Mouse (Mus musculus) hindbrain, embryonic 12.5 days (tissue): ENCODE results near the gene Suco. TPM values are rescaled to one million over a fixed set of nuclear protein-coding genes. Genes with fewer than 3 reads are reported as not detected.

ENCODE experiments used
- ATAC-seq: fragments of 200-750 bp; cut with Nextera tagmentation; 2 replicates; pipeline ENCODE4 v1.8.0; 2017; ENCODE audit warnings: moderate TSS enrichment; ENCODE audit not compliant: low FRiP score
- H3K27ac ChIP-seq: fragments of 300-500 bp; sonication (generic); 2 replicates; pipeline ENCODE4 v1.5.1; 2016; ENCODE audit warnings: mild to moderate bottlenecking
- H3K27me3 ChIP-seq: fragments of 300-500 bp; sonication (generic); 2 replicates; pipeline ENCODE4 v1.6.1; 2016; ENCODE audit warnings: mild to moderate bottlenecking
- H3K36me3 ChIP-seq: fragments of 300-500 bp; sonication (generic); 2 replicates; pipeline ENCODE4 v1.6.1; 2016; ENCODE audit warnings: mild to moderate bottlenecking
- H3K4me1 ChIP-seq: fragments of 300-500 bp; sonication (generic); 2 replicates; pipeline ENCODE4 v1.6.1; 2016
- H3K4me2 ChIP-seq: fragments of 300-500 bp; sonication (generic); replicated peaks from 2 replicates; pipeline ENCODE4 v1.6.1; 2016; ENCODE audit warnings: mild to moderate bottlenecking
- H3K4me3 ChIP-seq: fragments of 300-500 bp; sonication (generic); 2 replicates; pipeline ENCODE4 v1.5.1; 2016; ENCODE audit warnings: mild to moderate bottlenecking
- H3K9ac ChIP-seq: fragments of 300-500 bp; sonication (generic); 2 replicates; pipeline ENCODE4 v1.6.1; 2016; ENCODE audit warnings: mild to moderate bottlenecking, moderate library complexity
- H3K9me3 ChIP-seq: fragments of 300-500 bp; sonication (generic); replicated peaks from 2 replicates; pipeline ENCODE4 v1.6.1; 2016; ENCODE audit warnings: mild to moderate bottlenecking
- WGBS: fragments of 180-500 bp; shearing (Covaris S2); methylation state at CpG from one replicate; pipeline ENCODE4 v1.1.7; 2016; 5-methylcytosine and 5-hydroxymethylcytosine counted together
- polyA plus RNA-seq: library from polyadenylated mRNA; unstranded; fragments of >200 nt; fragmentation: Nextera tagmentation; extraction: Ambion mirVana; gene quantifications from 2 replicates; pipeline ENCODE4 v1.2.1, GENCODE M21; 2016

Suco gene
- polyA plus RNA-seq, 1 experiment from 2014 or later, result 39.4 TPM

DNA sequence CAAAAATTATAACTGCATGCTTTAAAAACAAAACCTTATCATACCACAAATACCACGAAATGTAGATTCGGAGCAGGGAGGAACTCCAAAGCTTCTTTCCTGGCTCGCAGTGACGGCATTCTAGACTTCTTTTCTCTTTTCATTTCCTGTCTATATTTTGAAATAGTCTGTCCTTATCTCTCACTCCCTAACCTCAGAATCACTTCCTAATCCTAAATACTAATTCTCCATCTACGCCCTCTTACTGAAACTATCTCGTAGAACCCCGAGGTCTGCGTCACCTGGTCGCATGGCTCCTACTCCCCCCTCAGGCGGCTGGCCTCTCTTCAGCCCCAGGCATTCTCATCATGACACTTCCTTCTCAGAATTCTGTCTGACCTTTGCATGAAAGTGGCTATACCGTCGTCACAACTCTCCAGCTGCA lies 109.4 kb downstream of the Suco start:
- no peak for ATAC-seq
- no peak overlapping the region for H3K9ac ChIP-seq
- H3K4me2 ChIP-seq, result no peak overlapping the region
- no peaks in the 10 kb centered on the region for H3K27me3 ChIP-seq
- H3K4me3 ChIP-seq, result no peak overlapping the region
- H3K27ac ChIP-seq, result no peak overlapping the region
- no peaks in the 10 kb centered on the region for H3K9me3 ChIP-seq
- H3K36me3 ChIP-seq, result no peaks in the 10 kb centered on the region
- no peaks in the 10 kb centered on the region for H3K4me1 ChIP-seq
- WGBS, result 69% methylated on average over 12 of the region's 12 CpGs

DNA sequence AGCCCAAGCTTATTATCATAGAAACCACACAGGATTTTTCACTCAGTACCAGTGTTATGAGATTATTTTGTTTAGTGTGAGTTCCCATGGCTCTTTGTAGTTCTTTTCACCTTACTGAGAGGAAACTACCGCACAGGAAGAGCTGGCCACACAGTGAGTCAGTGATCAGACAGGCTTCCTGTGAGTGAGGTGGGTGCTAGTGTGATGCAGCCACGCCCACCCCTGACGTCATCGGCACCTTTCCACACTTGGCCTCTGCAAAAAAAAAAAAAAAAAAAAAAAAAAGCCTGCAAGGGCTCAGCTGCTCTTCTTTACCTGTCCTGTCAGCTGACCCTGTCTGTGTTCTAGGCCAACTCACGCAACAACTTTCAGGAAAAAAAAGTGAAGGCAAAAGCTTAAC lies 109.8 kb downstream of the Suco start:
- Histone ChIP-seq H3K27ac (no peak overlapping the region), H3K4me2 (no peak overlapping the region), H3K27me3 (no peaks in the 10 kb centered on the region), H3K4me1 (no peaks in the 10 kb centered on the region), H3K9ac (no peak overlapping the region), H3K9me3 (no peaks in the 10 kb centered on the region), H3K4me3 (no peak overlapping the region), H3K36me3 (no peaks in the 10 kb centered on the region)
- 50% methylated on average over 5 of the region's 5 CpGs for WGBS
- no peak for ATAC-seq

Other genes with a start within 250 kb of the Suco start
- gene Fasl, start 88.2 kb downstream of the Suco start, polyA plus RNA-seq, result 0.20 and 0.21 TPM in 2 replicates
- gene Pigc, start 92.5 kb upstream of the Suco start, polyA plus RNA-seq, result 35.4 and 36.6 TPM in 2 replicates
- gene 4930558K02Rik, start 103.0 kb upstream of the Suco start, polyA plus RNA-seq, result not detected in 2 replicates